Mouse (Mus musculus): ENCODE measurements around the gene Lrrc46.

Gene Lrrc46

DNA sequence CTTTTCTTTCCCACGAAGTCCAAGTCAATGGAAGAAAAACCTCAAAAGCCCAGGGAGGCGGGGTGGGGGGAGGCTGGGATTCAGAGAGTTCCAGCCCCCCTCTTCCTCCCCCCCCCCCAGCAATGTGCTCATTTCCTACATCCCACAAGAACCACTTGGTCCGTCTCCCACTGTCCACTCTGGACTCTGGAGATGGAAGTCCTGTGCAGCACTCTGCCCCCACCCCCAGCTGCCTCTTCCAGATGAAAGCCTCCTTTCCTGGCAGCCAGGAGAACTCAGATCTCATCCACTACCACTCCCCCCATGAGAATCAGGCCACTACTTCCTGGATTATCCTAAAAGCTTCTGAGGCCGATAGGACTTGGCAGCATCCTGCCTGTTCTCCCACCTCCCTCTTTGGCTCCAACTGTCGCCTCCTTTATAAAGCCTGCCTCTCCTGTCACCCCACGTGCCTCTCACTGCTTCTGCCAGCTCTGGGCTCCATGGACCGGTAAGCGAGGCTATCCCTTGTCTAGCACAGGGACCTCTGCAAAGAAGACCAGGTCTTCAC is 28.0 kb downstream of the Lrrc46 start, which contains the start of gene Sp6:
TSS of gene Sp6 (plus strand) at position 274 of the 550 bp plus-strand sequence.
- no peak for DNase-seq (ENCODE audit: extremely low spot score)

DNA sequence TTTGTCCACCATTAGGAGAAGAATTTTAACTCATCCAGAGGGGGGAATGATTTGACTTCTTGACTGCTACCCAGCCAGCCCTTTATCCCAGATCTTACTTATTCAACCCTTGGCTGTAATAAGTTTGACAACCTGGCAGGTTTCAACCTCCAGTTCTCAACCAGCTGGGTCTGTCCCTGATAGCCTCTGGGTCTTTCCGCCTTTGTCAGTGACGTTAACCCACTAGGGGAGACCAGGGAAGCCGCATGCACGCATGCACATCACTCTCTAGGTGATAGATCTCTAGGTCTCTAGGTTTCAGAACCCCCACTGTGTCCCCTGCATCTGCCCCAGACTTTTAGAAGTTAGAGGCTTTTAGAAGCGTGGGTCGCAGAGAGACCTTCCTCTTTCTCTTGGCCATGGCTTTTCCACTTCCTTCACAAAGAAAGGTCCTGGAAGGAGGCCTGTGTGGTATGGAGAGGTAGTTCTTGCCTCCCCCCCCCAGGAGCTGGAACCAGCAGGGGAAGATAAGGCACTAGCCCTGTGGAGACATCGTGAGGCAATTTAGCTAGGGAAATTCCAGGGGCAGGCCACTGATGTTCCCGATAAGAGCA is 31.9 kb downstream of the Lrrc46 start:
- no peak for DNase-seq (ENCODE audit: extremely low spot score)

DNA sequence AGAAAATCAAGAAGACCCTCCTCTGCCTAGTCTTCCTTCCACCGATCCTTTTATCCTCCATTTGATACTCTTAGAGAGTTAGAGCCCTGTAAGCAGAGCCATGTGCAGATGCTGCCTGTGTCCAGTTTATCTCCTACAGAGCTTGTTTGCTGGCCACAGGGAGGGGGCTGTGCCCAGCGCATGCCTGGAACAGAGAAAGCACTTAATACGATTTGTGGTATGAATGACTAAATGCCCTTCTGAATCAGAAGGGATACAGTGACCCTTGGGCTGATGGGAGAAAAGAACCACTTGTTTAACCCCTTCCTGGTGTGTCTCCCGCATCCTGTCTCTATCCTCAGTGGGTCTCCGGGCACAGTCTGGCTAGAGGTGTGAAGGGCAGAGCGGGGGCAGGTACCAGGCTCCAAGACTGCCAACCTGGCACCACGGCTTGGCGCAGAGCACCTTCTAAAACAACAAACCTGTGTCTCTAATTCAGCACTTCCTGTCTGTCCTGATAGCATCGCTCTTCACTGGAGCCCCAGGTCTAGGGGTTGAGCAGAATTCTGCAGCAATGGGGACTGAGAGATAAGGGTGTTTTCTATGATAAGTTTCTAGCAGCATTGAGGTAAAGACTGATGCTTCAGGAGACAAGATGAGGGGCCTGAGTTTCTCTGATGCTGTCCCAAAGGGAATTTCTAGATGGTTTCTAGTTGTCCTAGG is 34.0 kb downstream of the Lrrc46 start:
- DNase-seq (ENCODE audit: extremely low spot score), result no peak

DNA sequence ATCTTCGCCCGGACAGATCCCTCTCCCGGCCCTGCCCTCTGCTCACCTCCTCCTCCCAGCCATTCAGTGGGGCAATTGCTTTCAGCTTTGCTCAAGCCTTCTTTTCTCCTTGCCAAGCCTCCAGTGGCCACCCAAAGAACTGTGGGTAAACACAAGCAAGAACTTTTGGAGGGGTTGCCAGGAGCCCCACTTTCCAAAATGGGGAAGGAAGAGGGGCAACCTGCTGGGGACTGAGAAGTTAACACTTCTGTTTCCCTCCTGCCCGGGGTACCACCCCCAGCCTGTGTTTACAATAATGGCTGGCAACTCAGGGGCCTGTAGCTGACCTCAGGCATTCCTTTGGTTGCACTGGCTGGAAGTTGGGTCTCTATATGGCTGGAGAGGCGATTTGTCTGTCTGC is 38.0 kb downstream of the Lrrc46 start:
- DNase-seq (ENCODE audit: extremely low spot score), result no peak

DNA sequence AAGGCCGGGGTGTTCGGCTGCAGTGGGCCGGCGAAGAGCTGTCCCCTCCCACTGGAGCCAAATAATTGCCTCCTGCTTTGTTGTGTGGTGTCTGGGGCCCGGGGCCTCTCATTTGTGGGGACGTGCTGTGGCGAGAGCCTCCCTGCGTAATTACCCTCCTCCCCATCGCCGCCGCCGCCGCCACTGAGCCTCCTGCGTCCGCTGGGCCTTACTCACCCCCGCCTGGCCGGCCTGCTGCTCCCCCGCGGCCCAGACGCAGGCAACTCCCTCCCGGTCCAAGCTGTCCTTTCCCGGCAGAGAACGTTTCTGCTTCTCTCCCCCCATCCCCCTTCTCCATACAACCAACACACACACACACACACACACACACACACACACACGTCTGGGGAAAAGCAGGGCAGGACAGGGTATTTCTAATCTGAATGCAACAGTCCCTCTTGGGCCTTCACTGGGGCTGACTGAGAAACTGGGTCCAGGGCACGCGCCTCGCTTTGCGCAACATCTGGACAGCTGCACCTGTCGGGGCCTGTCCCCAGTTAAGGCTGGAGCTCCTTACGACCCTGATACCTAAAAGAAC is 43.7 kb downstream of the Lrrc46 start:
- DNase-seq (ENCODE audit: extremely low spot score), result peak; percentile 66

DNA sequence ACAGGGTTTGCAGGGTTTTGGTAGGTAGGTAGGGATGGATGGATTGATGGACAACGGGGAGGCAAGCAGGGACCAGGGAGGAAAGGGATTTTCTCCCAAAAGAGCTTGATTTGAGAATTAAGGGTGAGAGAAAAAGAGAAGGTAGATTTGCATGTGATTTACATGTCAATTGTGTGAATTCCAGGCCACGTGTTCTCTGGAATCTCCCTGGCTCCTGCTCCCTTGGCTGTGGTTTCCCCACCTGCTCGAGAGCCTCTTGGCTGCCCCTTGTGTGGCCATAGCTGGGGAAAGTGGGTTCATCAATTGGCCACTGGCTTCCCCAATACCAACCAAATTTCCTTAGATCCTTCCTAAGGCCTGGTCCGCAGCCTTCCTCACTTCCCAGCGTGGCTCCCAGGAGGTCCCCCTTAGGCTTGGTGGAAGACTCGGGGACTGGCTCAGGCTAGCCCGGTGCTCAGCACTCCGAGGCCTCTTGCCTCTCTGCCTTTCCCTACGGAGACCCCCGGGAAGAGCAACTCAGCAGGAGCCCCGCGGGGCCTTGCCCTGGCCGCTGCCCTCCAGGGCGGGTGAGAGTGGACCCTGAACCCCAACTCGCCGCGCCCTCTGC is 44.3 kb downstream of the Lrrc46 start:
- DNase-seq (ENCODE audit: extremely low spot score), result no peak

DNA sequence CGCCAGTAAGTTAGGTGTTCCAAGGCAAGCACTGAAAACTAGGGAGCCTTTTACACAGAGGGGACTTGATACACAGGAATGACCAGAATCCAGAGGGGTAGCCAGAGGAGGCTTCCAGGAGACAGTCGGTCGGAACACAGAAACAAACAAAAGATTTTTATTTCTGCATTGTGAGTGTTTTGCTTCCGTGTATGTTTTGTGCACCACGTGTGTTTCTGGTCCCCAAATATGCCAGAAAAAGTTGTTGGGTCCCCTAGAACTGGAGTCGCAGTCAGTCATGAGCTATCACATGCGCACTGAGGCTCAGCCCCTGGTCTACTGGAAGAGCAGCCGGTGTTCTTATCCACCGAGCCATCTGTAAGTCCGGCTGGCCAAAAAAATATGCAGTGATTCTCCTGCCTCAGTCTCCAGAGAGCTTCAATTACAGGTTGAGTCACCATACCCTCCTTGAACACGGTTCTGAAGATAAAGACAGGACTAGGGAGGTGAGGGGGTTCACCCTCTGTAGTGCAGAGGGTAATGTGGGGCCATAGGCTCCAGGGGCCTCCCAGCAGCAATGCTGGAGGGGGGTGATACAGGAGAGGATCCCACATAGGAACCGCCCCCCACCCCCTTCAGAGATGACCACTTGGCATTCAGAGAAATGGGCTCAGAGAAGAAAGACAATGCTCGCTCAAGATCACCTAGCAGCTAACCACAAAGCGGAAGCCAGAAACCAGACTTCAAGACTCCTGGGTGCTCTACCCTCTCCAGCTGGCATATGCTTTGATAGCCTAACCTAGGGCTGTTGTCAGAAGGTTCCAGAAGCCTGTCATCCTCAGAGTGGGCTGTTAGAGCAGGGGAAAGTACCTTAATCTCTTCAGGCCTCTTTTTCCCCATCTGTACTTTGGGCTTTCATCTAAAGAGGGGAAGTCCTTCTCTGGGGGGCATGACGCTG is 45.1 kb downstream of the Lrrc46 start:
- DNase-seq (ENCODE audit: extremely low spot score), result no peak

DNA sequence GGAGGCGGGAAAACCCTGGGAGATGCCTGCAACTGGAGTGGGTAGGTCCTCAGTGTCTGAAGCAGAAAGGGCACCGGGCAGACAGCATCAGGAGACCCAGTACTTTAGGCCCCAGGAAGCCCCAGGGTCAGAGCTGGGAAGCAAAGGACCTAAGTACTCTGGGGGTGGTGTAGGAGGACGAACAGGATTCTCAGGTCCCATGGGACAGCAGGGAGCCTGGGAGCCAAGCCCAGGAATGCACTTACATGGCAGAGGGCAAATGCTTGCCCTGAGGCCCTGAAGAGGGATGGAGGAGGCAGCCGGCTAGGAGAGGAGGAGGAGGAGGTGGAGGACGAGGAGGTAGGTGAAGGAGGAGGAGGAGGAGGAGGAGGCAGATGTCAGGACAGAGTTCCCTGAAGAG is 46.2 kb downstream of the Lrrc46 start:
- no peak for DNase-seq (ENCODE audit: extremely low spot score)

DNA sequence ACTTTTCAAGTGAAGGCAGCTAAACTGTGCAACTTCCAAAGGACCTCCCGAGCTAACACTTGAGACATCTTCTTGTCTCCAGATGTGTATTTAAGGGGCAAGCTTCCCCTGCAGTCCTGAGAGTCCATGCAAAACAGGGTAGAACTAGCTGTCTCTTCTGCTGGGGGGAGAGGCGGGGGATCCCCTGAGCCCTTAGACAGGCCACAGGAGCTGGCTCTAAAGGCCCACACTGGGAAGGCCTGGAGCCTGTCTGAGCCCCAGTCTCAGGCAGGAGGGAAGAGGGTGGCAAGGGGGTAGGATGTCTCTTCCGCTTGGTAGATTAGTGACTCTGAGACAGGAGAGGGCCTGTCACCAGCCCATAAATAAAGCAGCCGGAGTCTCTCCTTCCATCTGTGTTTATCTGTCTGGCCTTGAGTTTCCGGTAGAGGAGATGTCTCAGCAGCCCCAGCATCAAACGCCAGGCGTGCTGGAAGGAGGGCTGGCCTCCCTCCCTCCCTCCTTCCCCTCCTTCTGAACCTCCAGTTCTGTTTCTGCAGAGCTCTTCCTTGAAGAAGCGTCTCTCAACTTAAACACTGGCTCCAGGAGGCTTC is 48.4 kb downstream of the Lrrc46 start:
- peak; percentile 58 for DNase-seq (ENCODE audit: extremely low spot score)

DNA sequence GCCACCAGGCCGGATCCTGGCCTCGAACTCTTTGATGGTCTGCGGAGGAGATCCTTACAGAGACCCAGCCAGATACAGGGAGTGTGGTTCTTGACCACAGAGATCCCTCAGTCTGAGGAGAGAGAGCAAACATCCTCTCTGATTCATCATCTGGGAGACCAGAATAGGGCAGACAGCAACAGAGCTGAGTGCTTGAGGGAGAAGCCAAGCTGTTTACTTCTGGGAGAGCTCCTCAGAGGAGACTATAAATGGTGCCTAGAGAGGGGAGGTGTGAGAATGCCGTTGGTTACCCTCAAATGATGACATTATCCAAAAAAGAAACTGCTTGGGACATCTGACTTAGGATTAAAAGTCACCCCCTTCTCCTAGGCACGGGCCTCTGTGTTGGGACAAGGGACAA is 49.7 kb downstream of the Lrrc46 start:
- no peak for DNase-seq (ENCODE audit: extremely low spot score)

DNA sequence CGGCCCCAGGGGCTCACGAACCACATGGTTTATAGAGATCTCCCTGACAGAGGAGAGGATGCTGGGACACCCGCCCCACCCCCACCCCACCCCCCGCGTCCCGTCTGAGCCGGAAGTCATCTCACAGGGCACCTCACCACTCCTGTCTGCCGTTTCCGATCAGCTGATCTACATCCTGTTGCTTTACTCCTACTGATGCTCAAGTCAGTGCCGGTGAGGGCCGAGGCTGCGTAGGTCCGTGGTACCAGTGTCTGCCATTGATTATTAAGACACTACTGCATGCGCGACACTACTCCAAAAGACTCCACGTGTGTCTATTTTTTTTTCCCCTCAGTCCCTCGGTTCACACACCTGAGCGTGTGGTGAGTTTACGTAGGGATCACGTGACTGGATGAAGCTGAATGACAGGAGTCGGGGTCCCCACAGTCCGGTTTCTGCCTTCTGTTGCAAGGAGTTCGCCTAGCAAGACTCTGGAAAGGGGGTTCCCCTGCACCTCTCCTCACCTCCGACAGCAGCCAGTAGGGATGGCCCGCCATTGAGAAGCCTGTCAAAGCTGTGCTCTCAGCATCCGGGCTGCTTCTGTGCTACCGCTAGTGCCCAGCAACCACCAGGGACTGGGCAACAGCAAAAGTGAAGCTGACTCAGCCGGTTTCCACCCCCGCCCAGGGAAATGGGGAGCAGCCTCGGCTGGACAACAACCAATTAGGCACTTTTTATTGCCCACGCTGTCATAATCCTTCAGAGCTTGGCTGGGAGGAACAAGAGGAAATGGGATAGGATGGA is 53.1 kb downstream of the Lrrc46 start:
- DNase-seq (ENCODE audit: extremely low spot score), result no peak

DNA sequence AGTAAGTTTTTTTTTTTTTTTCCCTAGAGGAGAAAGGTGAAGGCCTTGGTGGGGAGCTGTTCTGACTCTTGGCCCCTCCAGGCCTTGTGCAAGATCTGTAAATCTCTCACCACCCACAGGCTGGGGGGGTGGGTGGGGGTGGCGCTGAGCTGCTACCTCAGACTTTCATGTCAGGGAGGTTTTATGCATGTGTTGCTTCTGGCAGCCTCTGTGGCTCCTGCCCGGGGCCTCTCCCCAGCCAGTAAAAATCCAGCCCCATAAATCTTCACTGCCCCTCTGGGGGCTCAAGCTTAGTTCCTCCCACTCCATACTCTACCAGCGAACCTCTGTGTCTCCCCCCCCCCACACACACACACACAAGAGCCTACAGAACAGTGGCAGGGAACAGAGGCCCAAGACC is 54.7 kb downstream of the Lrrc46 start:
- DNase-seq (ENCODE audit: extremely low spot score), result no peak

DNA sequence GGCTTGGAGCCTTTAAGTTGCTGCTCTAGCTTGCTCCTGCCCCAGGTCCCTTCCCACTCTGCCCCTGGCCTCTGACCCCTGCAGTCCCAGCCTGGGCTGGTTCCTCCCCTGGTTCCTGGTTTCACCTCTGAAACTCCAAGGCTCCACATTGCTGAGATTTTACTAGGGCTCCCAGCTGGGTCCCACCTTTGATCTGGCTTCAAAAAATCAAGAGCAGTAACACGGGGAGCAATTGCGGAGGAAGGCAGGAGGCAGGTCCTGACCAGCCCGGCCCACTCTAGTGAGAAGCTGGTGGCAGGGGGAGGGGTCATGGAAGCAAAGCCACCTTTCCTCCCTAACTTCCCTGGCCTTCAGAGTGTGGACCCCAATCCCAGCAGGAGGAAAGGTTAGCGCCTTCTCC is 56.3 kb downstream of the Lrrc46 start:
- DNase-seq (ENCODE audit: extremely low spot score), result no peak

Measured in embryo, embryonic 9.5 days (tissue).